Mouse (Mus musculus) limb, embryonic 14.5 days (tissue): Measurements from ENCODE around the gene Nin. TPM values are rescaled to one million over a fixed set of nuclear protein-coding genes. Genes with fewer than 3 reads are reported as not detected.
"Not testable (repeated sequence)": the region's sequence is repeated elsewhere in the genome, so short reads cannot be mapped to it uniquely, and the experiment has no call there.

ENCODE experiments used
- ATAC-seq: fragments of 200-750 bp; cut with Nextera tagmentation; 2 replicates; pipeline ENCODE4 v1.8.0; 2017; ENCODE audit warnings: low read depth, moderate number of reproducible peaks, moderate TSS enrichment; ENCODE audit not compliant: low FRiP score
- DNase-seq: peaks from one replicate; pipeline ENCODE4 v3.0.0-alpha.2; 2015; ENCODE audit warnings: low spot score
- H3K27ac ChIP-seq: fragments of 300-500 bp; sonication (generic); replicated peaks from 2 replicates; pipeline ENCODE4 v1.5.1; 2014; ENCODE audit warnings: low read depth, mild to moderate bottlenecking, low read length, moderate library complexity, mixed read lengths
- H3K27me3 ChIP-seq: fragments of 300-500 bp; sonication (generic); 2 replicates; pipeline ENCODE4 v1.6.1; 2014; ENCODE audit warnings: low read length, mixed read lengths; ENCODE audit not compliant: control insufficient read depth, insufficient read depth
- H3K36me3 ChIP-seq: fragments of 300-500 bp; sonication (generic); 2 replicates; pipeline ENCODE4 v1.6.1; 2014; ENCODE audit warnings: mild to moderate bottlenecking, low read length, moderate library complexity, mixed read lengths; ENCODE audit not compliant: control insufficient read depth, insufficient read depth
- H3K4me1 ChIP-seq: fragments of 300-500 bp; sonication (generic); 2 replicates; pipeline ENCODE4 v1.6.1; 2014; ENCODE audit warnings: antibody characterized with exemption, low read length, mixed read lengths; ENCODE audit not compliant: control insufficient read depth, insufficient read depth
- H3K4me2 ChIP-seq: fragments of 300-500 bp; sonication (generic); replicated peaks from 2 replicates; pipeline ENCODE4 v1.6.1; 2014; ENCODE audit warnings: low read depth, mild to moderate bottlenecking, low read length, moderate library complexity; ENCODE audit not compliant: severe bottlenecking
- H3K4me3 ChIP-seq: fragments of 300-500 bp; sonication (generic); replicated peaks from 2 replicates; pipeline ENCODE4 v1.5.1; 2014; ENCODE audit warnings: low read length
- H3K9ac ChIP-seq: fragments of 300-500 bp; sonication (generic); 2 replicates; pipeline ENCODE4 v1.6.1; 2014; ENCODE audit warnings: mild to moderate bottlenecking, low read depth, low read length, moderate library complexity; ENCODE audit not compliant: severe bottlenecking
- H3K9me3 ChIP-seq: fragments of 300-500 bp; sonication (generic); 2 replicates; pipeline ENCODE4 v1.6.1; 2016; ENCODE audit warnings: low read length; ENCODE audit not compliant: control insufficient read depth
- POLR2A ChIP-seq: fragments of 200-500 bp; IDR thresholded peaks from 2 replicates; pipeline ENCODE4 v1.8.0; 2012; ENCODE audit warnings: inconsistent platforms, mild to moderate bottlenecking, moderate library complexity, borderline replicate concordance; ENCODE audit not compliant: insufficient read depth, insufficient read length; ENCODE audit errors: extremely low read depth
- WGBS: fragments of 180-500 bp; shearing (Covaris S2); extraction: QIAGEN DNeasy Blood & Tissue Kit; methylation state at CpG from one replicate; pipeline ENCODE4 v1.1.7; 2014; 5-methylcytosine and 5-hydroxymethylcytosine counted together
- polyA plus RNA-seq, 2 experiments: library from polyadenylated mRNA; depleted of rRNA in 1 of 2; stranded (reverse) in 1 of 2; unstranded in 1 of 2; fragments of >200 nt; fragmentation: Nextera tagmentation in 1 of 2; extraction: Ambion mirVana in 1 of 2; gene quantifications; 2 replicates each; pipeline versions ENCODE4 v1.2.1 to v1.2.3; 2012 to 2014

Gene Nin
- polyA plus RNA-seq, 2 experiments: 13.7 to 16.9 TPM

GRCm38 (mm10) chr12:70148631-70149265 is 35.2 kb upstream of the Nin start:
- Histone ChIP-seq H3K4me2 (peak overlapping the region; percentile 50), H3K9ac (no peak overlapping the region), H3K9me3 (no peaks in the 10 kb centered on the region), H3K4me3 (peak overlapping the region; percentile 21), H3K36me3 (no peaks in the 10 kb centered on the region), H3K27me3 (no peaks in the 10 kb centered on the region), H3K4me1 (0 out of 2 replicates have a peak, but pooled peaks cover 8% of the 10 kb centered on the region), H3K27ac (no peak overlapping the region)
- ATAC-seq (no peak), DNase-seq (no peak)
- 13% methylated on average over 11 of the region's 11 CpGs for WGBS
- TF ChIP-seq POLR2A: no peak

- Histone ChIP-seq H3K4me1 (0 out of 2 replicates have a peak, but pooled peaks cover 8% of the 10 kb centered on the region), H3K9ac (peak overlapping the region; percentile 36), H3K4me2 (peak overlapping the region; percentile 50), H3K4me3 (peak overlapping the region; percentile 21), H3K36me3 (no peaks in the 10 kb centered on the region), H3K27me3 (no peaks in the 10 kb centered on the region), H3K27ac (no peak overlapping the region), H3K9me3 (no peaks in the 10 kb centered on the region)
- ATAC-seq (0 out of 2 replicates have a peak, but pooled peaks have one; percentile 17), DNase-seq (peak; percentile 31)
- 7% methylated on average over 13 of the region's 13 CpGs for WGBS
- TF ChIP-seq POLR2A: no peak
Observed at GRCm38 (mm10) chr12:70147986-70148630, 34.6 kb upstream of the Nin start.

- Histone ChIP-seq H3K9me3 (no peaks in the 10 kb centered on the region), H3K9ac (no peak overlapping the region), H3K4me1 (0 out of 2 replicates have a peak, but pooled peaks cover 8% of the 10 kb centered on the region), H3K27ac (no peak overlapping the region), H3K4me2 (no peak overlapping the region), H3K4me3 (no peak overlapping the region), H3K36me3 (no peaks in the 10 kb centered on the region), H3K27me3 (no peaks in the 10 kb centered on the region)
- ATAC-seq: no peak
- 86% methylated on average over 6 of the region's 6 CpGs for WGBS
- TF ChIP-seq POLR2A: no peak
- DNase-seq: no peak
Observed at GRCm38 (mm10) chr12:70145586-70145985, 32.1 kb upstream of the Nin start.

GRCm38 (mm10) chr12:70144637-70145448 is 31.3 kb upstream of the Nin start:
- no peak overlapping the region for H3K4me3 ChIP-seq
- H3K4me1 ChIP-seq: 0 out of 2 replicates have a peak, but pooled peaks cover 8% of the 10 kb centered on the region
- H3K9ac ChIP-seq: no peak overlapping the region
- H3K27ac ChIP-seq: no peak overlapping the region
- no peaks in the 10 kb centered on the region for H3K9me3 ChIP-seq
- TF ChIP-seq POLR2A: no peak
- H3K27me3 ChIP-seq: no peaks in the 10 kb centered on the region
- DNase-seq: peak; percentile 34
- 0 out of 2 replicates have a peak, but pooled peaks have one; percentile 39 for ATAC-seq
- H3K4me2 ChIP-seq: no peak overlapping the region
- no peaks in the 10 kb centered on the region for H3K36me3 ChIP-seq
- WGBS: 49% methylated on average over 20 of the region's 20 CpGs

- H3K9ac ChIP-seq, H3K27ac ChIP-seq, H3K36me3 ChIP-seq, H3K4me2 ChIP-seq, H3K4me3 ChIP-seq, H3K4me1 ChIP-seq, H3K9me3 ChIP-seq, H3K27me3 ChIP-seq: not testable (repeated sequence)
- DNase-seq (peak; percentile 29), ATAC-seq (peak; percentile 75)
- WGBS: 34% methylated on average over 3 of the region's 3 CpGs
Observed at GRCm38 (mm10) chr12:70144106-70144587, 30.6 kb upstream of the Nin start.
